Mouse (Mus musculus) brain, embryonic 14.5 days (tissue): ENCODE results near the gene Crebrf.

Source experiments
- CTCF ChIP-seq: fragments of 200-500 bp; IDR thresholded peaks from 2 replicates; pipeline ENCODE4 v1.5.1; 2012; ENCODE audit warnings: inconsistent platforms, mild to moderate bottlenecking, moderate library complexity, borderline replicate concordance; ENCODE audit not compliant: insufficient read depth, insufficient read length; ENCODE audit errors: extremely low read depth
- POLR2A ChIP-seq: fragments of 200-500 bp; IDR thresholded peaks from 2 replicates; pipeline ENCODE4 v1.6.1; 2012; ENCODE audit warnings: mild to moderate bottlenecking, inconsistent platforms, borderline replicate concordance; ENCODE audit not compliant: poor library complexity, insufficient read depth, insufficient read length, severe bottlenecking; ENCODE audit errors: extremely low read depth

GRCm38 (mm10) chr17:26784525-26784924, 69.1 kb downstream of the Crebrf start:
- TF ChIP-seq CTCF (no peak), POLR2A (no peak)
